23 mouse cellular contexts compared by ENCODE assay signal in genomic region chr16:20786556-20786955, GRCm38 (mm10). TPM values are rescaled to one million over a fixed set of nuclear protein-coding genes. Genes with fewer than 3 reads are reported as not detected.
A peak's percentile ranks its signal among the peaks of the same experiment; 100 is the strongest.
DNase-seq lines count a peak whose midpoint lies in the region; ATAC-seq and TF ChIP-seq lines count a peak whose summit lies in the region.
"Had no signal": no experiment of that assay in that cellular context is flagged by ENCODE, and none has a peak within 500 bp of the region (broad histone marks: within the 10 kb centered on the region; RNA-seq: fewer than 3 reads in every experiment).

No protein-coding gene starts in this region.

- no peak for ATAC-seq in intestine, postnatal 0 days
- ATAC-seq: activated CD4-positive, CD25-positive, alpha-beta regulatory T cell, adult 4 months; forebrain, postnatal 0 days; inflammation-experienced regulatory T-cells, adult 6 months had no signal

- H3K4me1 ChIP-seq in forebrain, embryonic 10.5 days, result no peaks in the 10 kb centered on the region
- H3K4me1 ChIP-seq in intestine, postnatal 0 days (replicated peaks; ENCODE audit: control insufficient read depth, insufficient read depth, low read length), result no peaks in the 10 kb centered on the region
- H3K4me1 ChIP-seq: embryonic facial prominence, embryonic 15.5 days; heart, embryonic 12.5 days; hindbrain, embryonic 13.5 days; liver, embryonic 13.5 days had no signal

- TF ChIP-seq CTCF in intestine, postnatal 0 days (IDR thresholded peaks at IDR 0.05; ENCODE audit: low read depth), result no peak

- H3K27ac ChIP-seq in forebrain, embryonic 10.5 days, result no peak overlapping the region
- H3K27ac ChIP-seq in intestine, postnatal 0 days (ENCODE audit: low read depth, low read length), result no peak overlapping the region
- H3K27ac ChIP-seq: embryonic facial prominence, embryonic 15.5 days; hindbrain, embryonic 13.5 days; layer of hippocampus, adult 2 months; left cerebral cortex, adult 2 months; liver, embryonic 13.5 days had no signal

- H3K9me3 ChIP-seq in forebrain, embryonic 10.5 days, result no peaks in the 10 kb centered on the region
- no peaks in the 10 kb centered on the region for H3K9me3 ChIP-seq in intestine, postnatal 0 days (ENCODE audit: control insufficient read depth)
- H3K9me3 ChIP-seq: embryonic facial prominence, embryonic 15.5 days; heart, embryonic 12.5 days; hindbrain, embryonic 13.5 days; liver, embryonic 13.5 days had no signal

- 90% methylated on average over 6 of the region's 6 CpGs for WGBS in forebrain, embryonic 10.5 days
- 62% methylated on average over 6 of the region's 6 CpGs for WGBS in intestine, postnatal 0 days

- H3K36me3 ChIP-seq in forebrain, embryonic 10.5 days (replicated peaks), result no peaks in the 10 kb centered on the region
- H3K36me3 ChIP-seq in intestine, postnatal 0 days (ENCODE audit: control insufficient read depth, insufficient read depth), result no peaks in the 10 kb centered on the region
- H3K36me3 ChIP-seq: embryonic facial prominence, embryonic 15.5 days; heart, embryonic 12.5 days; hindbrain, embryonic 13.5 days; liver, embryonic 13.5 days had no signal

- no peak overlapping the region for H3K9ac ChIP-seq in intestine, postnatal 0 days (ENCODE audit: low read depth, low read length)
- H3K9ac ChIP-seq: embryonic facial prominence, embryonic 15.5 days; forebrain, postnatal 0 days; heart, embryonic 12.5 days; hindbrain, embryonic 13.5 days; liver, embryonic 13.5 days had no signal

- DNase-seq in kidney, postnatal 4 days, result peak; percentile 18 to 39
- no peak for DNase-seq in kidney, postnatal 25 days
- peak; percentile 60 for DNase-seq in testis, postnatal 10 days (ENCODE audit: low spot score)
- no peak for DNase-seq in testis, postnatal 14 days (ENCODE audit: low spot score)
- DNase-seq in adrenal gland, postnatal 14 days, result peak; percentile 65
- no peak for DNase-seq in forebrain, embryonic 10.5 days (ENCODE audit: extremely low spot score, low spot score)
- DNase-seq: cerebellum, adult 9-11 months; forebrain, postnatal 0 days; heart, postnatal 14 days; kidney, adult 8-10 months; liver, embryonic 13.5 days; right cerebral cortex, adult 18-20 months; thymus, postnatal 25 days had no signal

- H3K4me2 ChIP-seq in intestine, postnatal 0 days (replicated peaks; ENCODE audit: low read depth), result no peak overlapping the region
- H3K4me2 ChIP-seq: embryonic facial prominence, embryonic 15.5 days; heart, embryonic 12.5 days; hindbrain, embryonic 13.5 days; liver, embryonic 13.5 days; midbrain, embryonic 11.5 days had no signal

- H3K27me3 ChIP-seq in forebrain, embryonic 10.5 days (ENCODE audit: poor library complexity, severe bottlenecking), result no peaks in the 10 kb centered on the region
- no peaks in the 10 kb centered on the region for H3K27me3 ChIP-seq in intestine, postnatal 0 days (replicated peaks; ENCODE audit: control insufficient read depth, insufficient read depth, low read length)
- H3K27me3 ChIP-seq: embryonic facial prominence, embryonic 15.5 days; heart, embryonic 12.5 days; hindbrain, embryonic 13.5 days; liver, embryonic 13.5 days had no signal

- no peak overlapping the region for H3K4me3 ChIP-seq in forebrain, embryonic 10.5 days
- H3K4me3 ChIP-seq in intestine, postnatal 0 days (ENCODE audit: low read depth, low read length), result no peak overlapping the region
- H3K4me3 ChIP-seq: embryonic facial prominence, embryonic 15.5 days; heart, embryonic 12.5 days; hindbrain, embryonic 13.5 days; layer of hippocampus, adult 2 months; left cerebral cortex, adult 2 months; liver, embryonic 13.5 days had no signal

RNA-seq across cellular contexts. Expression of gene Thpo, which starts 52.2 kb away (rescaled TPM):
- total RNA-seq in adrenal gland, postnatal 14 days (2021), result 0.71 and 2.8 TPM in 2 replicates
- polyA plus RNA-seq in forebrain, embryonic 10.5 days (2016; fragmentation: Nextera tagmentation; extraction: Ambion mirVana), result 0.31 and 0.46 TPM in 2 replicates
- polyA plus RNA-seq in intestine, postnatal 0 days (2015; fragmentation: Nextera tagmentation; extraction: Ambion mirVana), result 2.4 and 2.7 TPM in 2 replicates
- total RNA-seq: monocyte, adult 5-6 weeks had no signal
- polyA plus RNA-seq: inflammation-experienced regulatory T-cells, adult 6 months had no signal

RNA-seq across cellular contexts. Expression of gene Chrd, which starts 53.6 kb away (rescaled TPM):
- 5.2 and 5.9 TPM in 2 replicates for total RNA-seq in adrenal gland, postnatal 14 days (2021)
- 0.87 and 1.2 TPM in 2 replicates for polyA plus RNA-seq in forebrain, embryonic 10.5 days (2016; fragmentation: Nextera tagmentation; extraction: Ambion mirVana)
- 2.3 TPM in 2 replicates for polyA plus RNA-seq in intestine, postnatal 0 days (2015; fragmentation: Nextera tagmentation; extraction: Ambion mirVana)
- total RNA-seq: monocyte, adult 5-6 weeks had no signal
- polyA plus RNA-seq: activated CD4-positive, CD25-positive, alpha-beta regulatory T cell, adult 4 months; inflammation-experienced regulatory T-cells, adult 6 months had no signal

Comparison
In these comparisons a context has a peak if more than half of its experiments do, and no peak if none do; other contexts are left out.
1. DNase-seq: peak in kidney, postnatal 4 days (2 of 2), testis, postnatal 10 days (single experiment) and adrenal gland, postnatal 14 days (single experiment); none in kidney, postnatal 25 days (0 of 2), testis, postnatal 14 days (single experiment) and forebrain, embryonic 10.5 days (single experiment).